Mouse (Mus musculus) embryonic facial prominence, embryonic 11.5 days (tissue): ENCODE data around the gene Stk11ip. TPM values are rescaled to one million over a fixed set of nuclear protein-coding genes. Genes with fewer than 3 reads are reported as not detected.
A peak's percentile ranks its signal among the peaks of the same experiment; 100 is the strongest.

Experiments
- ATAC-seq: fragments of 200-750 bp; cut with Nextera tagmentation; replicated peaks from 2 replicates; pipeline ENCODE4 v1.8.0; 2017; ENCODE audit warnings: low read depth; ENCODE audit not compliant: insufficient number of reproducible peaks, low FRiP score, low TSS enrichment
- DNase-seq: peaks from one replicate; pipeline ENCODE4 v3.0.0-alpha.2; 2015; ENCODE audit warnings: low spot score
- H3K27ac ChIP-seq: fragments of 300-500 bp; sonication (generic); replicated peaks from 2 replicates; pipeline ENCODE4 v1.5.1; 2014; ENCODE audit warnings: mild to moderate bottlenecking, low read depth, low read length, control low read depth
- H3K27me3 ChIP-seq: fragments of 300-500 bp; sonication (generic); 2 replicates; pipeline ENCODE4 v1.6.1; 2014; ENCODE audit warnings: mild to moderate bottlenecking, low read length, moderate library complexity, mixed read lengths; ENCODE audit not compliant: control insufficient read depth, insufficient read depth
- H3K36me3 ChIP-seq: fragments of 300-500 bp; sonication (generic); replicated peaks from 2 replicates; pipeline ENCODE4 v1.6.1; 2014; ENCODE audit warnings: low read depth, mild to moderate bottlenecking, low read length, moderate library complexity, mixed read lengths; ENCODE audit not compliant: control insufficient read depth, insufficient read depth
- H3K4me1 ChIP-seq: fragments of 300-500 bp; sonication (generic); 2 replicates; pipeline ENCODE4 v1.6.1; 2014; ENCODE audit warnings: low read length, mixed read lengths; ENCODE audit not compliant: control insufficient read depth, insufficient read depth
- H3K4me2 ChIP-seq: fragments of 300-500 bp; sonication (generic); 2 replicates; pipeline ENCODE4 v1.6.1; 2014; ENCODE audit warnings: low read depth, mild to moderate bottlenecking, control low read depth, low read length, moderate library complexity
- H3K4me3 ChIP-seq: fragments of 300-500 bp; sonication (generic); 2 replicates; pipeline ENCODE4 v1.5.1; 2014; ENCODE audit warnings: low read depth, low read length, control low read depth
- H3K9ac ChIP-seq: fragments of 300-500 bp; sonication (generic); replicated peaks from 2 replicates; pipeline ENCODE4 v1.6.1; 2014; ENCODE audit warnings: mild to moderate bottlenecking, control low read depth, low read length
- H3K9me3 ChIP-seq: fragments of 300-500 bp; sonication (generic); replicated peaks from 2 replicates; pipeline ENCODE4 v1.6.1; 2016; ENCODE audit warnings: mild to moderate bottlenecking, low read length, inconsistent platforms, mixed read lengths; ENCODE audit not compliant: control insufficient read depth
- WGBS: fragments of 180-500 bp; shearing (Covaris S2); extraction: QIAGEN DNeasy Blood & Tissue Kit; methylation state at CpG from one replicate; pipeline ENCODE4 v1.1.7; 2014; 5-methylcytosine and 5-hydroxymethylcytosine counted together
- polyA plus RNA-seq: library from polyadenylated mRNA; unstranded; fragments of >200 nt; fragmentation: Nextera tagmentation; extraction: Ambion mirVana; gene quantifications from 2 replicates; pipeline ENCODE4 v1.2.1, GENCODE M21; 2014

Stk11ip gene
- polyA plus RNA-seq, 1 experiment from 2014 or later = 11.4 TPM

GRCm38 (mm10) chr1:75505159-75505955, 16.0 kb upstream of the Stk11ip start:
- WGBS = under 1% methylated on average over 83 of the region's 84 CpGs
- Histone ChIP-seq H3K9ac (peak overlapping the region; percentile 98), H3K4me3 (peak overlapping the region; percentile 91), H3K4me2 (peak overlapping the region; percentile 95), H3K4me1 (no peaks in the 10 kb centered on the region; the same call in 1 of the 2 replicates), H3K36me3 (peaks cover 10% of the 10 kb centered on the region), H3K27me3 (no peaks in the 10 kb centered on the region), H3K27ac (peak overlapping the region; percentile 96), H3K9me3 (no peaks in the 10 kb centered on the region)
- DNase-seq (peak; percentile 72), ATAC-seq (peak; percentile 40; the same call in 1 of the 2 replicates)

- no peaks in the 10 kb centered on the region for H3K27me3 ChIP-seq
- ATAC-seq (peak; percentile 85), DNase-seq (peak; percentile 92)
- H3K4me2 ChIP-seq = peak within 1 kb of the TSS; percentile 95
- WGBS = under 1% methylated on average over 52 of the region's 65 CpGs
- peaks cover 7% of the 10 kb centered on the region for H3K36me3 ChIP-seq
- peak within 1 kb of the TSS; percentile 98 for H3K9ac ChIP-seq
- H3K27ac ChIP-seq = peak within 1 kb of the TSS; percentile 96
- H3K9me3 ChIP-seq = no peaks in the 10 kb centered on the region
- no peaks in the 10 kb centered on the region; the same call in 1 of the 2 replicates for H3K4me1 ChIP-seq
- H3K4me3 ChIP-seq = peak within 1 kb of the TSS; percentile 91
Measured at GRCm38 (mm10) chr1:75505956-75506831, 15.1 kb upstream of the Stk11ip start, which contains the start of gene Obsl1. Gene Obsl1, minus strand, starts transcription at chr1:75506452.

- ATAC-seq = no peak
Measured at GRCm38 (mm10) chr1:75507006-75507405, 14.3 kb upstream of the Stk11ip start, which contains the start of gene Inha. Gene Inha, plus strand, starts transcription at chr1:75507077.

GRCm38 (mm10) chr1:75509586-75509985, 11.7 kb upstream of the Stk11ip start:
- Histone ChIP-seq H3K4me2 (no peak overlapping the region), H3K4me3 (no peak overlapping the region), H3K4me1 (no peaks in the 10 kb centered on the region), H3K9me3 (no peaks in the 10 kb centered on the region), H3K36me3 (no peaks in the 10 kb centered on the region), H3K27ac (no peak overlapping the region), H3K9ac (no peak overlapping the region), H3K27me3 (no peaks in the 10 kb centered on the region)
- ATAC-seq = no peak
- WGBS = 53% methylated on average over 20 of the region's 20 CpGs
- DNase-seq = no peak

More at GRCm38 (mm10) chr1:75507006-75507405, 14.3 kb upstream of the Stk11ip start, which contains the start of gene Inha:
- no peaks in the 10 kb centered on the region for H3K27me3 ChIP-seq
- no peak for DNase-seq
- 80% methylated on average over 10 of the region's 10 CpGs for WGBS
- peak within 1 kb of the TSS; percentile 95 for H3K4me2 ChIP-seq
- H3K9ac ChIP-seq = peak within 1 kb of the TSS; percentile 98
- H3K4me3 ChIP-seq = peak within 1 kb of the TSS; percentile 91
- peak within 1 kb of the TSS; percentile 96 for H3K27ac ChIP-seq
- no peaks in the 10 kb centered on the region; the same call in 1 of the 2 replicates for H3K4me1 ChIP-seq
- H3K9me3 ChIP-seq = no peaks in the 10 kb centered on the region
- H3K36me3 ChIP-seq = no peaks in the 10 kb centered on the region

- no peak overlapping the region for H3K27ac ChIP-seq
- no peaks in the 10 kb centered on the region for H3K9me3 ChIP-seq
- no peaks in the 10 kb centered on the region for H3K36me3 ChIP-seq
- 77% methylated on average over 5 of the region's 5 CpGs for WGBS
- ATAC-seq = no peak
- no peaks in the 10 kb centered on the region for H3K4me1 ChIP-seq
- no peaks in the 10 kb centered on the region for H3K27me3 ChIP-seq
- H3K9ac ChIP-seq = no peak overlapping the region
- H3K4me2 ChIP-seq = no peak overlapping the region
- no peak for DNase-seq
- no peak overlapping the region for H3K4me3 ChIP-seq
Measured at GRCm38 (mm10) chr1:75510154-75510553, 11.2 kb upstream of the Stk11ip start.

GRCm38 (mm10) chr1:75511437-75512210, 9.7 kb upstream of the Stk11ip start:
- H3K36me3 ChIP-seq = no peaks in the 10 kb centered on the region
- WGBS = 48% methylated on average over 4 of the region's 4 CpGs
- no peak overlapping the region for H3K4me2 ChIP-seq
- ATAC-seq (no peak), DNase-seq (peak; percentile 44)
- no peak overlapping the region for H3K27ac ChIP-seq
- H3K9ac ChIP-seq = no peak overlapping the region
- H3K4me3 ChIP-seq = no peak overlapping the region
- no peaks in the 10 kb centered on the region for H3K9me3 ChIP-seq
- H3K4me1 ChIP-seq = no peaks in the 10 kb centered on the region
- no peaks in the 10 kb centered on the region for H3K27me3 ChIP-seq

GRCm38 (mm10) chr1:75512550-75512949, 8.8 kb upstream of the Stk11ip start:
- H3K9ac ChIP-seq = no peak overlapping the region
- no peak overlapping the region for H3K4me3 ChIP-seq
- no peak overlapping the region for H3K4me2 ChIP-seq
- no peak for ATAC-seq
- 93% methylated on average over 3 of the region's 3 CpGs for WGBS
- H3K4me1 ChIP-seq = no peaks in the 10 kb centered on the region
- H3K27ac ChIP-seq = no peak overlapping the region
- DNase-seq = no peak
- no peaks in the 10 kb centered on the region for H3K36me3 ChIP-seq
- H3K9me3 ChIP-seq = no peaks in the 10 kb centered on the region
- H3K27me3 ChIP-seq = no peaks in the 10 kb centered on the region
